Mouse (Mus musculus): ENCODE results near the gene Tdrd1.

GRCm38 (mm10) chr19:56915084-56915483, 89.1 kb downstream of the Tdrd1 start:
- TF ChIP-seq CTCF (conservative IDR thresholded peaks at IDR 0.05 in 1 of 2, IDR thresholded peaks at IDR 0.05 in 1 of 2; ENCODE audit: low read depth in 2 of 2, low read length in 2 of 2) (no peak), ZNF384 (IDR thresholded peaks at IDR 0.05; ENCODE audit: low read depth, low read length) (no peak), USF1 (IDR thresholded peaks at IDR 0.05; ENCODE audit: low read depth, low read length) (no peak), USF2 (conservative IDR thresholded peaks at IDR 0.05; ENCODE audit: low read depth, low read length) (no peak), KAT2A (IDR thresholded peaks at IDR 0.05; ENCODE audit: insufficient replicate concordance, low read length) (no peak)
